Mouse (Mus musculus) mesoderm, embryonic 11.5 days (tissue): ENCODE results near the gene Slco3a1.

ENCODE experiments used
- DNase-seq: peaks from one replicate; pipeline ENCODE4 v3.0.0-alpha.2; 2012; ENCODE audit warnings: low read depth, low spot score

Slco3a1 gene

DNA sequence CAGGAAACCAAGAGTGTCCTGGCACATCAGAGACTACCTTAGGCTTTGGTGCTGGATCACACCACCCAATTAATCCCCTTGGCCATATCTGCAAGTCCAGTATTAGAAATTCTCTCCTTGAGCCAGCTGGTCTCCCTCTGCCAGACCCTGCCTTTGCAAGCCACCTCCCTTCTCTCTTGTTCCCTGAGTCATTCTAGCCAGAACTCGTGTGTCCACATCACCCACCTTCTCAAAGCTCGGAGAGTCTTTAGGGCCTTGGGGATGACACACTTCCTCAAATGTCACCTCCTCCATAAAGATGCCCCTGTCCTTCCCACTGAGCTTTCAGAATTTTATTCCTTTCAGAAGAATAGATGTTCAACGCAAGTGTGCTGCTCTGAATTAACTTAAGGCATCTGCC lies 172.3 kb downstream of the Slco3a1 start:
- no peak for DNase-seq

DNA sequence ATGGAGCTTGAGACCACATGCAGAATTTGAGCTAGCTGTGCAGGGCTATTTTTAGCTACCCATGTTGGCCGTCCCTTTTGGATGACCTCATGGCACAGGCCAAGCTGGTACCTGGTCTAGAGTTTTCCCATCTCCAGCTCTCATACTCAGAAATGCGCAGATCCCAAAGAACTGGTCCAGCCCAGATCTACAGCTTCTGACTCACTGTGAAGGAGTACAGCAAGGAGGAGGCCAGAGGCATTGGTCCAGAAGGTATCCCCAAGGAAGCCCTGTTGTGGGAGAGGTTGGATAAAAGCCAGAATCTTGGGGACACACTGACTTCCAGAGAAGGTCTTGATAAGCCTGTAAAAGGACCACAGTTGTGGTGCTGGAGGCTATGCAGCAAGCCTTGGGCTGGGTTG lies 172.7 kb downstream of the Slco3a1 start:
- DNase-seq: no peak

DNA sequence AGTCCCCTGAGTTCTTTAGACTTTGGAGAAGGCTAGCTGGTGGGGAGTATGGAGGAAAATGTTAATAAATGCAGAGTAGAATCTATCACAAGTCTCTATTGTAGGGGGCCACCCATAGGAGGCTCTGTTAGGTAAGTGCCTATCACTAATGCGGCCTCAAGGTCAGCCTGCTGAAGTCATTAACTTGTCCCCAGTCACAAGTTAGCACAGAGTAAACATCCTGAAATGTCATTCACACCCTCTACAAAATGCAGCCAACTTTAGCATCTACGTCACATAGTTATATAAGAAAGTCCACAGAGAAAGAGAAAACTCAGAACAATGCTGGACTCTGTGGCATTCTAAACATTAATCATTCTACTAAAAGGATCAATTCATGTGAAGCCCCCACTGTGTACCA lies 173.5 kb downstream of the Slco3a1 start:
- no peak for DNase-seq

GRCm38 (mm10) chr7:74377909-74378308 lies 176.7 kb downstream of the Slco3a1 start:
- no peak for DNase-seq

- no peak for DNase-seq
Observed at GRCm38 (mm10) chr7:74376397-74377044, 178.1 kb downstream of the Slco3a1 start.

- DNase-seq: no peak
Observed at GRCm38 (mm10) chr7:74375174-74375957, 179.2 kb downstream of the Slco3a1 start.

- DNase-seq: no peak
Observed at GRCm38 (mm10) chr7:74373056-74373455, 181.5 kb downstream of the Slco3a1 start.

GRCm38 (mm10) chr7:74372141-74372582 lies 182.4 kb downstream of the Slco3a1 start:
- peak; percentile 59 for DNase-seq

- no peak for DNase-seq
Observed at GRCm38 (mm10) chr7:74371656-74372055, 182.9 kb downstream of the Slco3a1 start.

- peak; percentile 64 for DNase-seq
Observed at GRCm38 (mm10) chr7:74371208-74371607, 183.4 kb downstream of the Slco3a1 start.

DNA sequence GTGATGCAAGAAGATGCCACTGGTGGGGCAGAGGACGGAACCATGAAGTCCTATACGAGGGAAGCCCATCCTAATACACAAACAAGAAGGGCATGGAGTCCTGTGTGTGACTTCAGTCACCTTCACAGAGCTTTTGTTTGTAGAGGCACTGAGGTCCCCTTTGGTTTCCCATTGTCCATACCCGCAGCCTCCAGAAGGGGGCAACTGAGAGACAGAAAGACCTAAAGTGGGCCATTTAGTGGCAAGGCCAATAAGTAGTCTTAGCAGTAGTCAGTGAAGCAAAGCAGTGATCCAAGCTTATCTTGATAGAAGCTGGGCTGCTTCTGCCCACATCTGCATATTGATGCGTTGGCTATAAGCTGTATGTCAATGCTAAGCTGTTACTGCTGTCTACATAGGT lies 184.9 kb downstream of the Slco3a1 start:
- DNase-seq: no peak

DNA sequence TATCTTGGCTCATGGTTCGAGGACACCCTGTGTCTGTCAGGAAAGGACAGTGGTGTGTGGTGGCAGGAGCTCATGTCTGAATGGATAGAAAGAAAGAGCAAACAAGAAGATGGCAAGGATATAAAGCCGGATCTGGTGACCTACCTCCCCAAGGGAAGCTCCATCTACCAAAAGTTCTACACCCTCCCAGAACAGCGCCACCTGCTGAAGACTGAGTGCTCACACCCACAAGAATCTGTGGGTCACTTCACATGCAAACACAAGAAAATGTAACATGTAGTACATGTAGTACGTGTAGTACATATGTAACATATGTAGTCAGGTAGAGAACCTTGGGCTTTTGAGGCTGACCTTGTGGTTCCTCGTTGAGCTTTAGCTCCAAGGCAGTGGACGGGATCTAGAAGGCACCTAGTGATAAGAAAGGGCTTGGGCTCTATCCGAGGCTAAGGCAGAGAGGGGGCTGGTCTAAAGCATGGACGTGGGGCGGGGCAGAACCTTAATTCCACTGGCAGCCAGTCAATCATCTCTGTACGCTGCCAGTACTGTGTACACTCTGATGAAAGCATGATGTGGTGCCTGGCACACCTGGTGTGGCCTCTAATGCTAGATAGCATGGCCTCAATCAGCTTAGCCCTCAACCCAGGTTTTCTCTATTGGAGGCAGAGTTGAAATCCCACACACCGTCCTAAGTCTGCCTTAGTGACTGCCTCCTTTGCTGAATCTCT lies 186.2 kb downstream of the Slco3a1 start:
- DNase-seq: no peak

- peak; percentile 51 for DNase-seq
Observed at GRCm38 (mm10) chr7:74367350-74367749, 187.2 kb downstream of the Slco3a1 start.

DNA sequence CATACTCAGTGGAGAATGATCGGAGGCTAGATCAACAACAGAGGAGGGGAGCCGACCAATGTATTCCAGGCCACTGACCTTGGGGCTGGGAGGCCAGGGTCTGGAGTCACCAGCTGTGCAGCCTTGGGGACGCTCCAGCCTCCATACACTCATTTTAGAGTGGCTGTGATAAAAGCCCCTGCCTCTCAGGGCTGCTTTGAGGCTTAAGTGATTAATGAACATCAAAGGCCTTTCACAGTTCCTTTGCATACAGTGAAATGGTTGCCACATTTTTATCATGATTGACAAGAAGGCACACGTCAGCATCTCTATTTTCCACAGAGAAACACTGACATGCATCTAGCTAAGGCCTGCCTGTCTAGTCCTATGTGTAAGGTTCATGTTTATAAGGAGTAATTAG lies 189.0 kb downstream of the Slco3a1 start:
- DNase-seq: no peak

- DNase-seq: no peak
Observed at GRCm38 (mm10) chr7:74364956-74365355, 189.6 kb downstream of the Slco3a1 start.

GRCm38 (mm10) chr7:74363440-74363839 lies 191.1 kb downstream of the Slco3a1 start:
- no peak for DNase-seq

GRCm38 (mm10) chr7:74361677-74362076 lies 192.9 kb downstream of the Slco3a1 start:
- no peak for DNase-seq

DNA sequence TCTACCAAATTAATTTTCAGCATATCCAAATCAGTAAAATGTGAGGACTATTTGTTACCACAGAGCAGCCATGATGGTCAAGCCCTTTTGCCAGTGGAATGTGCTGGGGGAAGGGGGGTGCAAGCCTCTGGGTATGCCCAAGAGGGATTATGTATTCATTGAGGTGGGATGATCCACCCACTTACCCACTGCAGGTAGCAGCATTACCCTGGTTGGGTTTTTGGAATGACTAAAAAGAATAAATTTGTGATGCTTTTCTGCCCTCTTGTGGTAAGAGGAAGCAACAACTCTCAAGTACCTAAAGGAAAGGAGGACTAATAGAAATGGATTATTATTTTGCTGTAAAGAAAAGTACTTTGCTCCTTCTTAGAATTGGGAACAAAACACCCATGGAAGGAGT lies 197.6 kb downstream of the Slco3a1 start:
- no peak for DNase-seq

- peak; percentile 90 for DNase-seq
Observed at GRCm38 (mm10) chr7:74354527-74355256, 199.9 kb downstream of the Slco3a1 start.

- no peak for DNase-seq
Observed at GRCm38 (mm10) chr7:74353707-74354468, 200.7 kb downstream of the Slco3a1 start.

DNA sequence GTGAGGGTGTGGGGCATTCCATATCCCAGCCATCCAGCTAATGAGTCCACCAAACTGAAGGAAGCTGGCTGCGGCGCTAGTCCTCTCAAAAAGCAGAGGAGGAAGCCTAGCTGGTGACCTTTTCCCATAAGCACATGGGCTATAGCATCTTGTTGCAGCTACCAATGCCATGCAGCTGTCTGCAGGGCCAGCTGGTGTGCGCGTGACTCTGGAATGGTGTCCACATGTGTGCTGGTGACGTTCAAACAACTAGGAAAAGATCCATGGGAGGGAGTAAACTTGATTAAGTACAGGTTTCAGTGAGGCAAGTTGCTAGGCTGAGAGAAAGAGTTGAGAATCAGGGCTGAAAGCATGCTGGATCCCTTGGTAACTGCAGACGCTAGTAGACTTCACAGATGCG lies 201.3 kb downstream of the Slco3a1 start:
- DNase-seq: no peak
